Mouse (Mus musculus) spleen, postnatal 36 days (tissue): Measurements from ENCODE around the gene Khnyn.
A peak's percentile ranks its signal among the peaks of the same experiment; 100 is the strongest.

Source experiments
- DNase-seq, 2 experiments: peaks; one replicate each; pipeline ENCODE4 v3.0.0; 2022; ENCODE audit warnings: low spot score in 2 of 2, mixed read lengths in 1 of 2

The Khnyn gene

DNA sequence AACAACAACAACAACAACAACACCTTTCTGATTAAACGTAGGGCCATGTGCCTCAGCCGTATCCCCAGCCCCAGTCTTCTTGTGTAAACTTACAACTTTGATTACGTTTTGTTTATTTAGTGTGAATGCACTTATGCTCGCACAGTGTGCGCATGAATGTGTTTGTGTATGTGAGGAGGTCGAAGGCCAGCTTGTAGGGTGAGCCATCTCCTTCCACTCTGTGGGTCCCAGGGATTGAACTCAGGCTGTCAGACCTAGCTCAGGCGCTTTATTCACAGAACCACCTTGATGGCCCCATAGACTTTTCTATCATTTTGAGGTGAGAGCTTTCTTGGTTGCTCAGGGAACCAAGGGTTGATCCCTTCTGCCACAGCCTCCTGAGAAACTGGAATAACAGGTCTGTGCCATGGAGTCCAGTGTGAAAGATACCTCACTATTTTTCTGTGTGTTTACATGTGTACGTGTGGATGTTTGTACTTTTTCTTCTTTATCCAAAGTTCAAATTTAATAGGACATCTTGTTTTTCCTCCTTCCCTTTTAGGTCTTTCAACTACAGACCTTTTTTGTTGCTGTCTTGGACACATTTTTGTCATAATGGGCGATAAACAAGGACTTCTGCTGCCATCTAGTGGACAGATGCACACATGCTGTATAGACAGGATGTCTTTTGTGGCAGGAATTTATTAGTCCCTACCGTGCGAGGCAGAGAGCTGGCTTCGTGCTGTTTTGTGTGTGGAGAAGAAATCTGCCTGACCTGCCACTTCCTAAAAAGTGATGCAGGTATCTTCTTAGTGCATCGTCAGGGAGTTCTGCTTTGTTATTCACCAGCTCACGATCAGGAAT, 33.7 kb downstream of the Khnyn start:
- peak; percentile 59 to 68 for DNase-seq

GRCm38 (mm10) chr14:55922475-55923232, 37.9 kb downstream of the Khnyn start:
- no peak for DNase-seq

GRCm38 (mm10) chr14:55926847-55927246, 42.1 kb downstream of the Khnyn start:
- DNase-seq = no peak

DNA sequence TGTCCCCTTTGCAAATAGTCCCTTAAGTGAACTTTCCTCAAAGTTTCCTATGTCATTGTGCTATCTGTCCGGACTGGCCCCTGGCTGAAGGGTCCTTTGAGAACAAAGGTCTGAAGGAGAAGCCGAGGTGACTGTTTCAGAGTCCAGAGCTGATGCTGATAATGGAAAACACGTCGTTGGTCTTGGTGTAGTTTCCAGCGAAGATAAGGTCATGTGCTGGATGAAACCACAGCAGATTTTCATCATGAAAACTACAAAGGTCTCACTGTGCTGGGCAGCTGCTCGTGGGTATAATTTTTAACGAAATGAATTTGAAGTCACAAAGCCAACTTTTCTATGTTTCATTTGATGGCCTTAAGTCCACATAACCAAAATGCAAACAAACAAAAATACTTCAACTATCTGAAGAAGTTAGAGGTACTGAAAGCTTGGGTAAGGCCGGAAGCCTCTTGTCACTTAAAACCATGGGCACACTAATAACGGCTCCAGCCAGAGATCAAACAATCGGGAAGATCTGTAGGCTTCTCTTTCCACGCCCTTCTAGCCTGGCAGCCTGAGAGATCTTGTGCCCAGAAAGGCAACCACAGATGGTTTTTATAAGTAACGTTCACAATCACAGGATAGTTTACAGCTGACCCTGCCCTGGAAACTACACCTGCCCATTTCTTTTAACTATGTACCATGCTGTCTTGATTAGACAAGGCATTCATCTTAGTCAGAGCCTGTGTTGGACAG, 44.7 kb downstream of the Khnyn start:
- DNase-seq = no peak

DNA sequence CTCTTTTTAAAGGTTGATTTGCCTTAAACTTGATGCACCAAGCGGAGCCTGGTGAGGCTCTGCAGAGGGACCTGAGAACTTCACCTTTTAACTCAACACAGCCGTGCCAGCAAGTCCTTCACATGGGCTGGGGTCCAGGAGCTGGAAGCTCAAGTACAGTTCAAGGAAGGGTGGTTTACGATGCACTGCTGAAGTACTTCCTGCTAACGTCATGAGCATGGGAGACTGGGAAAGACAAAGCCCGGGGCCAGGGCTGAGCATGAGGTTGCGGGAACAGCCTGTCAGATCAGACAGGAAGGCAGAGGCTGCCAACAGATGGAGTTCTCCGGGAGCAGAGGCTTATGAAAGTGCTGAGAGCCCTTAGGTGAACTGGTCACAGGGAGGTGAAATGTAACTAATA, 48.8 kb downstream of the Khnyn start:
- no peak for DNase-seq

- DNase-seq = no peak
These were observed 55.5 kb downstream of the Khnyn start for GRCm38 (mm10) chr14:55940070-55940800.

DNA sequence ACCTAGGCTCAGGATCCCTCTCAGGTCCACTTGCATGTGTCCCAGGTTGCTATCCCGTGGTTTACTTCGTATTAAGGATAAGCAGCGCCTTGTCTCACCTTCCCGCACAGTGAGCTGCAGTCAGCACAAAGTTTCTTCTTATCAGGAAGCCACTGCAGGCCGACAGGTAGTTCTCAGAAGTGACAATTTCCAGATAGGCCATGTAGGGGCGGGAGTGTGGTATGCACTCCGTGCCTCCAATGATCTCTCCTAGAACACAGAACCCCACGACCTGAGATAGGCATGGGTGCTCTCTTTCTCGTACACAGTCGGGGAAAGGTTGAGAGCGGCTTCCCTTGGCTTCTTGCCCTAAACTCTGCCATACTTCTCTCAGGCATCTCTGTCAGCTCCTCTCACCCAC, 58.9 kb downstream of the Khnyn start:
- DNase-seq = no peak

DNA sequence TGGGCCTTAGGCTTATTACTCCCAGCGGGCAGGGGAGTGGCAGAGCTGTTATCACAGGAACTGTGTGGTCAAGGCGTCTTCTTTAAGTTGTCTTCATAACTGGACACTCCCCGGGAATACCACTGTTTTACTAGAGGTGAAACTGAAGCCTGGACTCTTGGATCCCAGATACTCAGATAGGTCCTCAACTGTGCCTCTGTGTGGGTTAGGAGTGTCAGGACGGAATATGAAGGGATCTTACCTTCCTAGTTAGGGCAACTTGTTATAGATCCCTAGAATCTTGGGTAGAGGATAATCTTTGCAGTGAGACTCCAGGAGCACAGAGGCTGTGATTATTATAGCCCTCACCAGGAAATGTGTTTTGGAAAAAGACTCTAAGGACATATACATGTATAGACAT, 59.8 kb downstream of the Khnyn start, which contains the start of gene Cma1:
TSS of gene Cma1 (minus strand) at position 101 of the 400 bp plus-strand sequence.
- no peak for DNase-seq

- no peak for DNase-seq
These were observed 61.7 kb downstream of the Khnyn start for GRCm38 (mm10) chr14:55946269-55946969.
